Mouse (Mus musculus) frontal cortex, postnatal 36 days (tissue): ENCODE measurements around the gene Slc8a3.
A peak's percentile ranks its signal among the peaks of the same experiment; 100 is the strongest.
"Not testable (repeated sequence)": the region's sequence is repeated elsewhere in the genome, so short reads cannot be mapped to it uniquely, and the experiment has no call there.

Experiments
- DNase-seq, 2 experiments: peaks; one replicate each; pipeline ENCODE4 v3.0.0; 2022; ENCODE audit warnings: low spot score in 2 of 2

Gene Slc8a3

GRCm38 (mm10) chr12:81332875-81333421 is at the start of gene Slc8a3:
TSS of gene Slc8a3 (minus strand) at chr12:81333180.
- DNase-seq = peak; percentile 66 to 72

GRCm38 (mm10) chr12:81379364-81379763 is 46.4 kb upstream of the Slc8a3 start, which contains the start of gene Gm4787:
TSS of gene Gm4787 (minus strand) at chr12:81379464.
- not testable (repeated sequence) for DNase-seq

- no peak for DNase-seq
Observed at GRCm38 (mm10) chr12:81333841-81334240, 861 bp upstream of the Slc8a3 start.

GRCm38 (mm10) chr12:81331937-81332874 is 774 bp downstream of the Slc8a3 start:
- DNase-seq = peak; percentile 59 to 60

GRCm38 (mm10) chr12:81331046-81331638 is 1.8 kb downstream of the Slc8a3 start:
- no peak for DNase-seq

GRCm38 (mm10) chr12:81324991-81325390 is 8.0 kb downstream of the Slc8a3 start:
- DNase-seq = no peak

GRCm38 (mm10) chr12:81324116-81324515 is 8.9 kb downstream of the Slc8a3 start:
- peak; percentile 24 to 78 for DNase-seq

- no peak for DNase-seq
Observed at GRCm38 (mm10) chr12:81321021-81321420, 12.0 kb downstream of the Slc8a3 start.

- no peak for DNase-seq
Observed at GRCm38 (mm10) chr12:81317811-81318210, 15.2 kb downstream of the Slc8a3 start.

GRCm38 (mm10) chr12:81315953-81316352 is 17.0 kb downstream of the Slc8a3 start:
- peak in 1 of 2 experiments; percentile 51 for DNase-seq

- no peak for DNase-seq
Observed at GRCm38 (mm10) chr12:81303626-81304025, 29.4 kb downstream of the Slc8a3 start.

GRCm38 (mm10) chr12:81294613-81295012 is 38.4 kb downstream of the Slc8a3 start:
- DNase-seq = no peak

- no peak for DNase-seq
Observed at GRCm38 (mm10) chr12:81278031-81278430, 54.9 kb downstream of the Slc8a3 start.

- no peak for DNase-seq
Observed at GRCm38 (mm10) chr12:81274616-81275015, 58.4 kb downstream of the Slc8a3 start.

- DNase-seq = no peak
Observed at GRCm38 (mm10) chr12:81273333-81273732, 59.6 kb downstream of the Slc8a3 start.

GRCm38 (mm10) chr12:81269246-81269645 is 63.7 kb downstream of the Slc8a3 start:
- DNase-seq = no peak

- no peak for DNase-seq
Observed at GRCm38 (mm10) chr12:81262821-81263220, 70.2 kb downstream of the Slc8a3 start.

- no peak for DNase-seq
Observed at GRCm38 (mm10) chr12:81258215-81258614, 74.8 kb downstream of the Slc8a3 start.

GRCm38 (mm10) chr12:81245411-81245810 is 87.6 kb downstream of the Slc8a3 start:
- DNase-seq = no peak

GRCm38 (mm10) chr12:81244954-81245353 is 88.0 kb downstream of the Slc8a3 start:
- peak; percentile 30 to 48 for DNase-seq

- DNase-seq = no peak
Observed at GRCm38 (mm10) chr12:81244492-81244891, 88.5 kb downstream of the Slc8a3 start.

GRCm38 (mm10) chr12:81241676-81242075 is 91.3 kb downstream of the Slc8a3 start:
- no peak for DNase-seq
